Mouse (Mus musculus): ENCODE data around the gene Zc3h12a. TPM values are rescaled to one million over a fixed set of nuclear protein-coding genes. Genes with fewer than 3 reads are reported as not detected.

Gene Zc3h12a
- total and polyA plus RNA-seq, 3 experiments = 1.0 to 3.8 (median 1.2) TPM

- Histone ChIP-seq H3K4me1 (ENCODE audit: insufficient read depth, low read depth, low read length) (peaks cover 36% of the 10 kb centered on the region), H3K4me3 (ENCODE audit: low read depth, low read length) (no peak overlapping the region; the same call in 1 of the 2 replicates), H3K9me3 (replicated peaks) (no peaks in the 10 kb centered on the region), H3K36me3 (replicated peaks) (peaks cover 62% of the 10 kb centered on the region), H3K27me3 (ENCODE audit: insufficient read depth, low read length) (no peaks in the 10 kb centered on the region)
- peak; percentile 54 for DNase-seq (ENCODE audit: low spot score)
- no peak for TF ChIP-seq POLR2AphosphoS5 (IDR thresholded peaks at IDR 0.05; ENCODE audit: insufficient replicate concordance, low read depth, low read length)
- TF ChIP-seq GATA1 (IDR thresholded peaks at IDR 0.05; ENCODE audit: borderline replicate concordance, low read length) = no peak
- no peak for TF ChIP-seq CTCF (IDR thresholded peaks at IDR 0.05; ENCODE audit: low read depth, low read length)
- TF ChIP-seq GATA2 (IDR thresholded peaks at IDR 0.05; ENCODE audit: borderline replicate concordance, low read depth, low read length) = no peak
- no peak for TF ChIP-seq TAL1 (conservative IDR thresholded peaks at IDR 0.05; ENCODE audit: low read depth, low read length)
- ATAC-seq (ENCODE audit: extremely low read depth, insufficient number of reproducible peaks, low FRiP score, poor library complexity, severe bottlenecking) = no peak; the same call in 1 of the 2 replicates
These were observed 11.4 kb downstream of the Zc3h12a start for GRCm38 (mm10) chr4:125116090-125116861.

- Histone ChIP-seq H3K36me3 (replicated peaks) (peaks cover 63% of the 10 kb centered on the region), H3K4me3 (ENCODE audit: low read depth, low read length) (no peak overlapping the region), H3K4me1 (ENCODE audit: insufficient read depth, low read depth, low read length) (peaks cover 36% of the 10 kb centered on the region), H3K27me3 (ENCODE audit: insufficient read depth, low read length) (no peaks in the 10 kb centered on the region), H3K9me3 (replicated peaks) (no peaks in the 10 kb centered on the region)
- DNase-seq (ENCODE audit: low spot score) (no peak), ATAC-seq (ENCODE audit: extremely low read depth, insufficient number of reproducible peaks, low FRiP score, poor library complexity, severe bottlenecking) (no peak)
- TF ChIP-seq GATA2 (IDR thresholded peaks at IDR 0.05; ENCODE audit: borderline replicate concordance, low read depth, low read length) (no peak), TAL1 (conservative IDR thresholded peaks at IDR 0.05; ENCODE audit: low read depth, low read length) (no peak), GATA1 (IDR thresholded peaks at IDR 0.05; ENCODE audit: borderline replicate concordance, low read length) (no peak), CTCF (IDR thresholded peaks at IDR 0.05; ENCODE audit: low read depth, low read length) (no peak), POLR2AphosphoS5 (IDR thresholded peaks at IDR 0.05; ENCODE audit: insufficient replicate concordance, low read depth, low read length) (no peak)
These were observed 11.9 kb downstream of the Zc3h12a start for GRCm38 (mm10) chr4:125115710-125116089.

- H3K36me3 ChIP-seq (replicated peaks) = peaks cover 62% of the 10 kb centered on the region
- DNase-seq (ENCODE audit: low spot score) (no peak), ATAC-seq (ENCODE audit: extremely low read depth, insufficient number of reproducible peaks, low FRiP score, poor library complexity, severe bottlenecking) (no peak)
- H3K4me3 ChIP-seq (ENCODE audit: low read depth, low read length) = no peak overlapping the region
- H3K4me1 ChIP-seq (ENCODE audit: insufficient read depth, low read depth, low read length) = peaks cover 36% of the 10 kb centered on the region
- H3K9me3 ChIP-seq (replicated peaks) = no peaks in the 10 kb centered on the region
- H3K27me3 ChIP-seq (ENCODE audit: insufficient read depth, low read length) = no peaks in the 10 kb centered on the region
- TF ChIP-seq GATA2 (IDR thresholded peaks at IDR 0.05; ENCODE audit: borderline replicate concordance, low read depth, low read length) (no peak), GATA1 (IDR thresholded peaks at IDR 0.05; ENCODE audit: borderline replicate concordance, low read length) (no peak), POLR2AphosphoS5 (IDR thresholded peaks at IDR 0.05; ENCODE audit: insufficient replicate concordance, low read depth, low read length) (no peak)
These were observed 12.6 kb downstream of the Zc3h12a start for GRCm38 (mm10) chr4:125115081-125115480.

- DNase-seq (ENCODE audit: low spot score) = peak; percentile 75
- Histone ChIP-seq H3K4me3 (ENCODE audit: low read depth, low read length) (no peak overlapping the region), H3K27me3 (ENCODE audit: insufficient read depth, low read length) (no peaks in the 10 kb centered on the region), H3K4me1 (ENCODE audit: insufficient read depth, low read depth, low read length) (peaks cover 36% of the 10 kb centered on the region), H3K36me3 (replicated peaks) (peaks cover 62% of the 10 kb centered on the region), H3K9me3 (replicated peaks) (no peaks in the 10 kb centered on the region)
- peak; percentile 61; the same call in 1 of the 2 replicates for ATAC-seq (ENCODE audit: extremely low read depth, insufficient number of reproducible peaks, low FRiP score, poor library complexity, severe bottlenecking)
- peak; percentile 69 for TF ChIP-seq CTCF (IDR thresholded peaks at IDR 0.05; ENCODE audit: low read depth, low read length)
- TF ChIP-seq GATA2 (IDR thresholded peaks at IDR 0.05; ENCODE audit: borderline replicate concordance, low read depth, low read length) = no peak
- TF ChIP-seq GATA1 (IDR thresholded peaks at IDR 0.05; ENCODE audit: borderline replicate concordance, low read length) = no peak
- TF ChIP-seq POLR2AphosphoS5 (IDR thresholded peaks at IDR 0.05; ENCODE audit: insufficient replicate concordance, low read depth, low read length) = no peak
- TF ChIP-seq TAL1 (conservative IDR thresholded peaks at IDR 0.05; ENCODE audit: low read depth, low read length) = no peak
These were observed 13.0 kb downstream of the Zc3h12a start for GRCm38 (mm10) chr4:125114638-125115037.

GRCm38 (mm10) chr4:125105354-125105753, 22.3 kb downstream of the Zc3h12a start:
- no peak for ATAC-seq (ENCODE audit: extremely low read depth, insufficient number of reproducible peaks, low FRiP score, poor library complexity, severe bottlenecking)
- Histone ChIP-seq H3K9me3 (replicated peaks) (no peaks in the 10 kb centered on the region), H3K4me1 (ENCODE audit: insufficient read depth, low read depth, low read length) (peaks cover 2% of the 10 kb centered on the region; the same call in 1 of the 2 replicates), H3K36me3 (replicated peaks) (peaks cover 89% of the 10 kb centered on the region), H3K4me3 (ENCODE audit: low read depth, low read length) (no peak overlapping the region), H3K27me3 (ENCODE audit: insufficient read depth, low read length) (no peaks in the 10 kb centered on the region)
- TF ChIP-seq POLR2AphosphoS5 (IDR thresholded peaks at IDR 0.05; ENCODE audit: insufficient replicate concordance, low read depth, low read length) = no peak
- no peak for TF ChIP-seq TAL1 (conservative IDR thresholded peaks at IDR 0.05; ENCODE audit: low read depth, low read length)
- TF ChIP-seq CTCF (IDR thresholded peaks at IDR 0.05; ENCODE audit: low read depth, low read length) = no peak
- TF ChIP-seq GATA1 (IDR thresholded peaks at IDR 0.05; ENCODE audit: borderline replicate concordance, low read length) = no peak
- TF ChIP-seq GATA2 (IDR thresholded peaks at IDR 0.05; ENCODE audit: borderline replicate concordance, low read depth, low read length) = no peak
- DNase-seq (ENCODE audit: low spot score) = no peak

GRCm38 (mm10) chr4:125101334-125101733, 26.3 kb downstream of the Zc3h12a start:
- H3K4me1 ChIP-seq (ENCODE audit: insufficient read depth, low read depth, low read length) = peaks cover 7% of the 10 kb centered on the region
- no peaks in the 10 kb centered on the region for H3K27me3 ChIP-seq (ENCODE audit: insufficient read depth, low read length)
- peaks cover 89% of the 10 kb centered on the region for H3K36me3 ChIP-seq (replicated peaks)
- H3K9me3 ChIP-seq (replicated peaks) = no peaks in the 10 kb centered on the region
- no peak for DNase-seq (ENCODE audit: low spot score)
- H3K4me3 ChIP-seq (ENCODE audit: low read depth, low read length) = no peak overlapping the region
- no peak for TF ChIP-seq GATA1 (IDR thresholded peaks at IDR 0.05; ENCODE audit: borderline replicate concordance, low read length)
- TF ChIP-seq POLR2AphosphoS5 (IDR thresholded peaks at IDR 0.05; ENCODE audit: insufficient replicate concordance, low read depth, low read length) = no peak
- TF ChIP-seq CTCF (IDR thresholded peaks at IDR 0.05; ENCODE audit: low read depth, low read length) = no peak
- TF ChIP-seq TAL1 (conservative IDR thresholded peaks at IDR 0.05; ENCODE audit: low read depth, low read length) = no peak
- no peak for ATAC-seq (ENCODE audit: extremely low read depth, insufficient number of reproducible peaks, low FRiP score, poor library complexity, severe bottlenecking)
